Mouse (Mus musculus) kidney, postnatal 14 days (tissue): Measurements from ENCODE around the gene Asic2.

Experiments used
- DNase-seq: peaks from one replicate; pipeline ENCODE4 v3.0.0; 2022; ENCODE audit warnings: mixed read lengths

The Asic2 gene

DNA sequence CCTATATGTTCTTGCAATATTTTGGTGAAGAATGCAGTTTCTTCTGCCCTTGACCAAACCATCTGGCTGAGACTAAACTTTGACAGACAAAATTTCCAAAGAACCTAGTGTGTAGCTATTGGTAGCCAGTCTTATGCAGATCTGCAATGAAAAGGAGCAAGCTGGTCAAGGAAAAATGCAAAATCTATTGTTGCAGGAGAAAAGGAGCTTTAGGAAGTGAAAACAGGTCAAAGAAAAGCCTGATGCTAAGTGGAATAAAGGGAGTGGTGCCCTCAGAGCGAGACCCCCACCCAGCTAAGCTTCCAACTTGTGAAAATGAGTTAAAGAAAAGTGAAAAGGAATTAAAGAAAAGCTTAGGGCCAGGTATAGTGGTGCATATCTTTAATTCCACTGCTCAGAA, 135.9 kb downstream of the Asic2 start:
- DNase-seq: no peak

GRCm38 (mm10) chr11:81816531-81816930, 151.7 kb downstream of the Asic2 start:
- DNase-seq: no peak

DNA sequence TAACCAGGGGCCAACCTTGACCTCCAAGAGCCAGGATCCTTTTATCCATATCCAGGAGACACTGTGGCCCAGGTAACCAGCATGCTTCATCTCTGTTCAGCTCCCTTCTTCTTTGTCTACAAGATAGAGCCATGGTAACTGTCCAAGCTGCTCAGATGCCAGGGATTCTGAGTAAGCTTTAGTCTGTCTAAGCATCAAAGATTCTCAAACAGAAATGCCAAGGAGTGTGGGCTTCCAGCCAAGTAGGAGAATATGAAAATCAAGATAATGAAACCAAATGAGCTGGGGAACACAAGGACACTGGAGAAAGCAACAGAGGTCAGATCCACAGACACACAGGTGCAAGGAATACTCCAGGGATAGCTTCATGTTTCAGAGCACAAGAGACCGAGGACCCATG, 153.4 kb downstream of the Asic2 start:
- DNase-seq: no peak

DNA sequence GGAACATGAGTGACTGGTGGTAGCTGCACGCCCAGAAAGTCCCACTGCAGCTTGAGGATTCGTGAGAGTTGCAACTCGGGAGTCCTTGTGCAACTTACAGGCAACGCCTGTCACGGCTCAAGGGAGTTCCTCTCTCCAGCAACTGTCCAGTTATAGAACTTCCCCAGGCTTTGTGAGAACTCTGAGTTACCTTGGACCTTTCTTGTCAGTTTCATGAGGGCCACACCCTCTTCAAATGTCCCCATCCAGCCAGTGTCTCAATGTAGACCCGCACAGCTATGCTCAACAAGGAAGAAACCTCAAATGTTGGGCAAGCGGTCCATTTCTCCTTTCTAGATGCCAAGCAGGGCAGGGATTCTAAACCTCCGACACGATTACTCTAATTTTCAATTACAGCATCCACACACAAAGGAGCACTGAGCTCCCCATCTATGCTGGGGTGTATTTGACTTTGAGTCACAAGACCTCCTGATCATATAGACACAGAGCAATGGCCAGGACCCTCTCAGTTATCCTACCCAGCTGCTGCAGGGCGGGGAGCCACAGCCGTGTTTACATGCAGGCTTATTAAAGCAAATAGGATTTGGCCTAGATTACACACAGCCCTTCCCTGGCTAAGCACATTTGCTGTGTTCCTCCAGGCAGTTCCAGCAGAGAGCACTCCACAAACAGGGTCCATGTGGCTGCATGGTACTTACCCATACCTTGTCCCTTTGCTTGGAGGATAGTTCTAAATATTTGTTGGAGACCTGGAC, 161.2 kb downstream of the Asic2 start:
- no peak for DNase-seq

GRCm38 (mm10) chr11:81803544-81803943, 164.7 kb downstream of the Asic2 start:
- no peak for DNase-seq

- DNase-seq: no peak
Observed at GRCm38 (mm10) chr11:81802614-81803013, 165.6 kb downstream of the Asic2 start.

DNA sequence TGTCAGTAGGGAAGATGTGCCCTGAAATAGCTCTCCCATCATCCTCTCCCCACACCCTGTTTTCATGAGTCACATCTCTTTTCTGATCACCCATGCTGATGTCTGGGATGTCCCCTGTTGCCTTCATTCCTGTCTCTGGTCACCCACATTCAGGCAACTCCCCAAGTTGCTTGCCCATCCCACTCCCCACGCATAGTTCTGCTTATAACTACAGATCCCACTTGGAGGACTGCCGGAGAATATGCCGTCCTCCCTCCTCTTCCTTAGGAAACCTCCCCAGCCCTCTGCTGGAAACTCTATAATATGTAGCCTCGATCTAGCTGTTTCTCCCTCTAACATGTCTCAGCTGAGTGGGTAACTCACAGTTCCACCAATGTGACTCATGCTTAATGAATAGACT, 167.4 kb downstream of the Asic2 start:
- no peak for DNase-seq

GRCm38 (mm10) chr11:81793588-81793987, 174.7 kb downstream of the Asic2 start:
- no peak for DNase-seq

GRCm38 (mm10) chr11:81791579-81791978, 176.7 kb downstream of the Asic2 start:
- no peak for DNase-seq

- no peak for DNase-seq
Observed at GRCm38 (mm10) chr11:81780596-81780995, 187.7 kb downstream of the Asic2 start.

DNA sequence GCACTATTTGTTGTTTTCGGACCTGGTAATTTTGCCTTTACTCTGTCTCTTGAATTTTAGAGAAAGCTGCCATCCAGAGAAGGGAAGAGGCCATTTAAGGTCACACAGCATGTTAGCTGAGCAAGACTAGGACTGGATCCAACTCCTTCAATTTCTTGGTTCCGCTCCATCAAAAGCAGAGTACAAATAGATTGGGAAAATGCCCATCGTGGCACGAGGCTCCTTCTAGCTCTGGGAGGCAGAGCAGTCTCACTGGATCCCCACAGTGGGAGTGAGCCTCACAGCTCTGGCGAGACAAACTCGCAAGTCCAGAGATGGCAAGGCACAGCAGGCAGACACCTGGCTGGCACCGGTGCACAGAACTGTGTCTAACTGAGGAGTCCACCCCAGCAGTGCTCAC, 188.4 kb downstream of the Asic2 start:
- peak; percentile 20 for DNase-seq

GRCm38 (mm10) chr11:81771195-81771895, 196.9 kb downstream of the Asic2 start:
- no peak for DNase-seq

DNA sequence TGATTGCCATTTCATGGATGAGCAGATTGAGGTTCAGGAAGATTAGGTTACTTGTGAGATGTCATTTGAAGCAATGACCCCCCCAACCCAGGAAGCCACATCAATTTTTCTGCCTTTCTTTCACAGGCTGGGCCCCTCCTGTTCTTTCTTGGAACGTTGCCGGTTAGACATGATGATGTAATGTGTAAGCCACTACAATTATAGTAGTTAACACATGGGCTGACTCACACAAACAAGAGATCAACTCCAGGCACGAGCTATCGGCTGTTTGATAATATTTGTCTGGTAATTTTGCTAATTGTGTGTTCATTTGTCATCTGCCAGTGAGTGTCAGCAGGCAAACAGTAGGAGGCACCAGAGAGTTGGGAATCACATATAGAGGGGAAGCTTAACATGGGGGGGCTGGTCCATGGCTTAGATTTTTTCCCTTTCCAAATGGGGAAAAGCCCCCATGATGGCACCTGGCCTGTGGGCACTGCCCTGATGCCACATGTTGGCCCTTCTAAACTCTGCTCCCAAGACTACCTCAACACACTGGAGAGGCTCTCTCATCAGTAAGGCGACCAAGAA, 198.5 kb downstream of the Asic2 start:
- no peak for DNase-seq

- DNase-seq: no peak
Observed at GRCm38 (mm10) chr11:81768305-81768704, 200.0 kb downstream of the Asic2 start.

GRCm38 (mm10) chr11:81767781-81768180, 200.5 kb downstream of the Asic2 start:
- DNase-seq: no peak

GRCm38 (mm10) chr11:81765288-81765687, 203.0 kb downstream of the Asic2 start:
- no peak for DNase-seq

GRCm38 (mm10) chr11:81764778-81765177, 203.5 kb downstream of the Asic2 start:
- no peak for DNase-seq

- DNase-seq: no peak
Observed at GRCm38 (mm10) chr11:81757221-81757620, 211.0 kb downstream of the Asic2 start.

DNA sequence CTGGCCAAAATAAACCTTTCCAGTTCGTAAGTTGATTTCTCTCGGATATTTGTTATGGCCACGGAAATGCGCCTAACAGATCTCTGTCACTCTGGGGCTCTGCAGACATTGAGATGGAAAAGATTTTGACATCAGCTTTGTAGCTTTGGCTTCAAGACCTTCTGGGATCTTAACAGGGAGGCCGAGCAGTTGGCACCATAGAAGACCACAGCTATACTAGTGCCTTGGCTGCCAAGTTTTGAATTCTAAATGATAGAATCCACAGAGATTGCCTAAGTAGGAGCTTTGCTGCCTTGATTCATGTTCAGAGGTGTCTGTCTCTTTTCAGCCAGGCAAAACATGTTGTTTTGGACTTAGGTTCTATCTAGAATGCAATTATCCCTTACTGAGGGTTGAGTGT, 217.4 kb downstream of the Asic2 start:
- DNase-seq: no peak

DNA sequence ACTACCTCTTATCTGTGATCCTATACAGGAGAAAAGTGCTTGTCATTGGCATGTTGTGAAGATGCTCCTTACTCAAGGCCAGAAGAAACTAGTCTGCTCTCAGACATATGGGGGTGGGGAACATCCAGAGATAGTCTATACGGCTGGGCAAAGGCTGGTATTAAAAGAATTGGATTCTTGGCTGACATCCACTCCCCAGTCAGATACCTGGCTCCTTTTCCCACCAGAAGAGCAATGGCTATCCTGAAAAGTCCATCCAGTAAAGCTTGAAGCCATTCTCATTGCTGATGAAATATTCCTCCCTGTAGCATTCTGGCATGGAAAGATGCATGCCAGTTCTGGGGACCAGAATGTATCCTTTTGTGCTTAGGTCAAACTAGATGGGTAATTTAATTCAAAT, 218.2 kb downstream of the Asic2 start:
- DNase-seq: no peak

DNA sequence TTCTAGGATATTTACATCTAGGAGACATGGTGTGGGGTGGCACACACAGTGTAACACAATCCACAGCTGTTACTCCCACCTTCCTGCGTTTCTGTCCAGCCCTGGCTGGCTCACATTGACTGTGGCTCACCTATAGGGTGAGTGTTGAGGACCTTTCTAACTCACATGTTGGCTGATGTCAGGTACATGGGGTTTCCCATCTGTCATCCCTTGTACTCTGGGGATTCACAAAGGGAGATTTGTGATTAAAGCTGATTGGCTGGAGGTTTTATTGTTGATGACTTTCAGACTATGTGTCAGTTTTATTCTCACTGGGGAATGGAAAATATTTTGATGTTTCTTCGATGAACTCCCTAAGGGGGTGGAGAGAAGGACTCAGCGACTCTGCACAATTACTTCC, 229.3 kb downstream of the Asic2 start:
- no peak for DNase-seq

DNA sequence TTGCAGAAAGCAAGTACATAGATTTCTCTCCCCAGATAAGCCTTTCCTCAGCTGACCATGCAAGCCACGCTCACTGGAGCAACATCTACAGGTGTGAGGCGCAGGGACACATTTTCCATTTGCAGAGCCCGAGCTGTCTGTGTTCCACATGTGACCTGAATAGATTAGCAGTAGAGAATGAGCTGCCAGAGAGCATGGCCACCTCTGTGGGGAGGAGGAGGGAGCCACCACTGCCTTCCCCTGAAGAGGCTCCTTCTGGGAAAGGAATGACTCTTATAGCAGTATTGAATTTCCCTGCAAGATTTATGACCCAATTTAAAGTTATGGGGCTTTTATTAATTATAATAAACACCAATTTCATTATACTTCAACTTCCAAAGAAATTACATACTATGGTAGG, 230.5 kb downstream of the Asic2 start:
- DNase-seq: no peak

GRCm38 (mm10) chr11:81722071-81722470, 246.2 kb downstream of the Asic2 start:
- DNase-seq: no peak

GRCm38 (mm10) chr11:81714801-81715200, 253.5 kb downstream of the Asic2 start:
- DNase-seq: no peak
